Mouse (Mus musculus): ENCODE measurements around the gene Vhl.

The Vhl gene

DNA sequence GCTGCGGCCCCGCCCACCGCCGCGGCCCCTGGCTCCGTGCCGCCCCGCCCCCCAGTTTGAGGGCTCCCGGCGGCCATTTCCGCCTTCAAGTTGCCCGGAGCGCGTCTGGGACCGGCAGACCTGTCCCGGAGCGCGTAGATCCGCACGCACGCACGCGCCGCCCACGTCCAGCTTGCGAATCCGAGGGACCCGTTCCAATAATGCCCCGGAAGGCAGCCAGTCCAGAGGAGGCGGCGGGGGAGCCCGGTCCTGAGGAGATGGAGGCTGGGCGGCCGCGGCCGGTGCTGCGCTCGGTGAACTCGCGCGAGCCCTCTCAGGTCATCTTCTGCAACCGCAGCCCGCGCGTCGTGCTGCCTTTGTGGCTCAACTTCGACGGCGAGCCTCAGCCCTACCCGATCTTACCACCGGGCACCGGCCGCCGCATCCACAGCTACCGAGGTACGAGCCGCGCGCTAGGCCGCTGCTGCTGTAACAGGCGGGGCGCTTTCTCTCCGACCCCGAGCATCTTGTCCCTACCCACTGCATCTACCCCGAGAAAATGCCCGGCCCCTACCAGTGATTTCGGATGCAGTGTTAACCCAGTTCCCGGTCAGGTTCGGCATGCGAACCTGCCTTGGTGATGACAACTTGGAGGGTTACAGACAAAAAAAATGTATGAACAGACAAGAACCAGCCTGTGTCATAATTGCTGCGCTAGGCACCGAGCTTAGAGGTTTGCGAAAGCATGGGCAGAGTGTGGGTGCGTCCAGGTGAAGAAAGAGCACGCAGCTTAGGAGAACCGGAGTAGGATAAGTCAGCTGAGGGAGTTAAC, at the start of gene Vhl:
Vhl (plus strand) TSS at position 19 of the 811 bp plus-strand sequence.
- TF ChIP-seq NANOG (IDR thresholded peaks at IDR 0.05; ENCODE audit: borderline replicate concordance, low read length) (no peak), POU5F1 (IDR thresholded peaks at IDR 0.05; ENCODE audit: borderline replicate concordance, low read length) (no peak), CTCF (conservative IDR thresholded peaks at IDR 0.05; ENCODE audit: low read length) (no peak)

DNA sequence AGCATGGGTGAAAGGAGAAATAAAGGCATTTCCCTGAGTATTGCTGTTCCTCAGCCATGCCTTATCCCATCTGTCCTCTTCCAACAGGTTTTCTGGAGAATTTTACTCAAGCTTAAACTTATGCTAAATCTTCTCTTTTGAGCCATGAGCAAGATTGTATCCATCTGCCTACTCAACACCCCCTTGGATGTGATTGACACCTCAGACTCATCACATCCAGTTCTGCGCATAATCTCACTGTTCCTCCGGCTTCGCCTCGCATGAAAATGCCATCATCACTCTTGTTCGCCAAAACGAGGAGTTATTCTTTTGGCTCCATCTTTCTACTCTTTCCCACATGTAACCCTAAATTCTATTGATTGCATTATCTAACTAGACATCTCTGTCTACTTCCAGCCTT, 47.7 kb upstream of the Vhl start:
- TF ChIP-seq CTCF (conservative IDR thresholded peaks at IDR 0.05; ENCODE audit: low read length) (no peak), NANOG (IDR thresholded peaks at IDR 0.05; ENCODE audit: borderline replicate concordance, low read length) (no peak), POU5F1 (IDR thresholded peaks at IDR 0.05; ENCODE audit: borderline replicate concordance, low read length) (no peak)
- no peaks in the 10 kb centered on the region for H3K9me3 ChIP-seq (ENCODE audit: low read length)
- no peak overlapping the region for H3K4me3 ChIP-seq (replicated peaks; ENCODE audit: low read length)
- H3K4me1 ChIP-seq (replicated peaks; ENCODE audit: low read depth, low read length) = no peaks in the 10 kb centered on the region
- H3K27me3 ChIP-seq (ENCODE audit: insufficient read depth, low read length) = no peaks in the 10 kb centered on the region
- H3K36me3 ChIP-seq (ENCODE audit: insufficient read depth, low read length) = peaks cover 84% of the 10 kb centered on the region

More for the DNA sequence above, at the start of gene Vhl:
- Histone ChIP-seq H3K27me3 (ENCODE audit: insufficient read depth, low read length) (peaks cover 6% of the 10 kb centered on the region), H3K4me1 (replicated peaks; ENCODE audit: low read depth, low read length) (peaks cover 27% of the 10 kb centered on the region), H3K4me3 (replicated peaks; ENCODE audit: low read length) (peak within 1 kb of the TSS; percentile 86), H3K9me3 (ENCODE audit: low read length) (no peaks in the 10 kb centered on the region), H3K36me3 (ENCODE audit: insufficient read depth, low read length) (peaks cover 32% of the 10 kb centered on the region)

DNA sequence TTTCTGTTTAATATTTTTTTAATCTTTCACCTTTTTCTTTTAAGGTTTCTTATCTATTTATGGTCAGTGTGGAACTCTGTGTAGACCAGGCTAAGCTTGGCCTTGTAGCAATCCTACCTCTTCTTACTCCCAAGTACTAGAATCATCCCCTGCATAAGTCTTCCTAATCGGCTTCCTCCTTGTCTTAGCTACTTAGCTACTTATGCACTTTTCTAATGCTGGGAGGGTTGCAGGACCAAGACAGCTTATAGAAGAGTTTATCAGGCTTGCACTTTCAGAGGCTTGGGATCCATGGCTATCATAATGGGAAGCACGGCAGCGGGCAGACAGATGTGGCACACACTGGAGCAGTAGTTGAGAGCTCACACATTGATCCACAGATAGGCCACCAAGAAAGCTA, 44.5 kb upstream of the Vhl start:
- Histone ChIP-seq H3K4me3 (replicated peaks; ENCODE audit: low read length) (no peak overlapping the region), H3K27me3 (ENCODE audit: insufficient read depth, low read length) (no peaks in the 10 kb centered on the region), H3K4me1 (replicated peaks; ENCODE audit: low read depth, low read length) (no peaks in the 10 kb centered on the region), H3K9me3 (ENCODE audit: low read length) (no peaks in the 10 kb centered on the region), H3K36me3 (ENCODE audit: insufficient read depth, low read length) (peaks cover 86% of the 10 kb centered on the region)
- TF ChIP-seq CTCF (conservative IDR thresholded peaks at IDR 0.05; ENCODE audit: low read length) = no peak
- no peak for TF ChIP-seq POU5F1 (IDR thresholded peaks at IDR 0.05; ENCODE audit: borderline replicate concordance, low read length)
- TF ChIP-seq NANOG (IDR thresholded peaks at IDR 0.05; ENCODE audit: borderline replicate concordance, low read length) = no peak

DNA sequence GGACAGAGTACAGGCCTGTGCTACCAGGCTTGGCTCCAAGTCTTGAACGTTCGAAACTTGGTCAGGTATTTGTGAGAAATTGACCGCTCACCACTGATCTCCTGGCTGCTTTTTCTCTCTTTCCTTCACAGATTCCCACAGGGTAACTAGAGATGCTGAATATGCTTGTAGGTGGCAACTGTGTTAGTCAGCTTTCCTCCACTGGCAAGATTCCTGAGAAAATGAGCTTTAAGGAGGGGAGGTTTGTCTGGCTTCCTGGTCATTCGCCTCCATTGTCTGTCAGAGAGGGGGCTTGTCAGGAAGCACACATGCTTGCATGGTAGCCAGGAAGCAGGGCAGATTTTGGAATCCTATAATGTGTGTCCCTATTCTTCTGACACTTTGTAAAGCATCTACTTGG, 40.7 kb upstream of the Vhl start:
- TF ChIP-seq POU5F1 (IDR thresholded peaks at IDR 0.05; ENCODE audit: borderline replicate concordance, low read length) (no peak), NANOG (IDR thresholded peaks at IDR 0.05; ENCODE audit: borderline replicate concordance, low read length) (no peak), CTCF (conservative IDR thresholded peaks at IDR 0.05; ENCODE audit: low read length) (no peak)
- peaks cover 90% of the 10 kb centered on the region for H3K36me3 ChIP-seq (ENCODE audit: insufficient read depth, low read length)
- H3K4me1 ChIP-seq (replicated peaks; ENCODE audit: low read depth, low read length) = no peaks in the 10 kb centered on the region
- H3K27me3 ChIP-seq (ENCODE audit: insufficient read depth, low read length) = no peaks in the 10 kb centered on the region
- H3K9me3 ChIP-seq (ENCODE audit: low read length) = no peaks in the 10 kb centered on the region
- H3K4me3 ChIP-seq (replicated peaks; ENCODE audit: low read length) = no peak overlapping the region

DNA sequence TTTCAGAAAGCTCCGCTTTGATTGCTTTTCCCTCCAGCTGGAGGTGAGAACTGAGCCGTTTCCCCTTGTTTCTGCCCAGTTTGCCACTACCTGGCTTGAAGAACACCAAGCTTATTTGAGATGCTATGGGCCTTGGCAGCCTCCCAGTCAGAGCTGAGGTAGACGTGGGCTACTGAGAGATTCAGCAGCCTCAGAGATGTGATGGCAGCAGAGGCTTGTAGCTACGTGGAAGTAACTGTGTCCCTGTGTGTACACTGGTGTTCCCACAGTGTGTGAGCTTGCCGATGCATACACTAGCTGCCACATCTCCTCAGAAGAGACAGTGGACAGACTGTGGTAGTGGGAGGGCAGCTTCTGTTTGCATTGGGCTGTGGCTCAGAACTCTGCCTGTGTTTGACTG, 38.7 kb upstream of the Vhl start:
- TF ChIP-seq POU5F1 (IDR thresholded peaks at IDR 0.05; ENCODE audit: borderline replicate concordance, low read length) (no peak), NANOG (IDR thresholded peaks at IDR 0.05; ENCODE audit: borderline replicate concordance, low read length) (no peak), CTCF (conservative IDR thresholded peaks at IDR 0.05; ENCODE audit: low read length) (no peak)
- H3K27me3 ChIP-seq (ENCODE audit: insufficient read depth, low read length) = no peaks in the 10 kb centered on the region
- H3K36me3 ChIP-seq (ENCODE audit: insufficient read depth, low read length) = peaks cover 96% of the 10 kb centered on the region
- H3K9me3 ChIP-seq (ENCODE audit: low read length) = no peaks in the 10 kb centered on the region
- no peak overlapping the region for H3K4me3 ChIP-seq (replicated peaks; ENCODE audit: low read length)
- no peaks in the 10 kb centered on the region for H3K4me1 ChIP-seq (replicated peaks; ENCODE audit: low read depth, low read length)

DNA sequence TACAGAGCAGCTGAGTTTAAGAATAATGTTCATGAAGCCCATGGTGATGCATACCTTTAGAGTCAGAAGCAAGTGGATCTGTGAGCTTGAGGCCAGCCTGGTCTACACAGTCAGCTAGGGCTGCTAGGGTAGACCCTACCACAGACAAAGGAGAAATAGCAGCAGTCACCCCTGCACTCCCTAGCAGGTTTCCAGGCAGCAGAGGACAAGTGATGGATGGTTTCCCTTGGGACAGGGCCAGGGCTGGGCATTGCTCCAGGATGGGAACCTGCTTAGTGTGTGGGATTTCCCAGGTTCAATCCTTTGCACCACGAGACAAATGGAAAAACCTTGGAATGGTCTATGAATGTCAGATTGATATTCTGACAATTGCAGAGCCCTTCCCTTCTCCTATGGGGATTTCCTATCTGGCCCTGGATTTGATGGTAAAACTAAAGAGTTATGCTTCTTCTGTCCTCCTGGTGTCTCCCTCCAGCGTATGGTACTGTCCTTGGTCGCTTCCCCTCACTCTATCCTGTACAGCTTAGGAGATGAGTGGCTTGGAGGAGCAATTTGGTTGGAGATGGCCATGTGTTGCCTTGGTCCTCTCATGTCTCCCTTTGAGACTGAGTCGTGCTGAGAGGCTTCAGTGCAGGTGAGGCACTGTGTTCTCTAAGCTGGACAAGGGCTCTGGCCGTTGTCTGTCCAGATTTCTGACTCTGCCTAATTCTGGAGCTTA, 37.1 kb upstream of the Vhl start:
- Histone ChIP-seq H3K36me3 (ENCODE audit: insufficient read depth, low read length) (peaks cover 93% of the 10 kb centered on the region), H3K9me3 (ENCODE audit: low read length) (no peaks in the 10 kb centered on the region), H3K27me3 (ENCODE audit: insufficient read depth, low read length) (no peaks in the 10 kb centered on the region), H3K4me1 (replicated peaks; ENCODE audit: low read depth, low read length) (no peaks in the 10 kb centered on the region), H3K4me3 (replicated peaks; ENCODE audit: low read length) (no peak overlapping the region)
- TF ChIP-seq CTCF (conservative IDR thresholded peaks at IDR 0.05; ENCODE audit: low read length) (no peak), POU5F1 (IDR thresholded peaks at IDR 0.05; ENCODE audit: borderline replicate concordance, low read length) (no peak), NANOG (IDR thresholded peaks at IDR 0.05; ENCODE audit: borderline replicate concordance, low read length) (no peak)

DNA sequence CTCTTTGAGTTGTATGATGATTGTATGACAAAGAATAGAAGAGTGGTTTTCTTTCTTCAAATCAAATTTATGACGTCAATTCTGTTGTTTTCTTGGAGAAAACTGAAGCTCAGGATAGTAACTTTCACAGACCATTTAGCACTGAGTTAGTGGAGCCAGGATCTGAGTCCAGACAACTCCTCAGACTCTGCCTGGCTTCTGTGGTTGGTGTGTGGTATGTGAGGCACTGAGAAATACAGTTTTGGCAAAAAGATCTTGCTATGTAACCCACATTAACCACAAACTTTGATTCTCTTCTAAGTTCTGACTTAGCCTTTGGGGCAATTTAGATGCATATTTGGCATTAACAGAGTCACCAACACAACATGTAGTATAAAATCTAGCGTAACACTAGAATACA, 31.1 kb upstream of the Vhl start:
- H3K4me3 ChIP-seq (replicated peaks; ENCODE audit: low read length) = no peak overlapping the region
- H3K27me3 ChIP-seq (ENCODE audit: insufficient read depth, low read length) = no peaks in the 10 kb centered on the region
- H3K4me1 ChIP-seq (replicated peaks; ENCODE audit: low read depth, low read length) = peaks cover 6% of the 10 kb centered on the region
- no peaks in the 10 kb centered on the region for H3K9me3 ChIP-seq (ENCODE audit: low read length)
- peaks cover 92% of the 10 kb centered on the region for H3K36me3 ChIP-seq (ENCODE audit: insufficient read depth, low read length)
- TF ChIP-seq POU5F1 (IDR thresholded peaks at IDR 0.05; ENCODE audit: borderline replicate concordance, low read length) (no peak), NANOG (IDR thresholded peaks at IDR 0.05; ENCODE audit: borderline replicate concordance, low read length) (no peak), CTCF (conservative IDR thresholded peaks at IDR 0.05; ENCODE audit: low read length) (no peak)

DNA sequence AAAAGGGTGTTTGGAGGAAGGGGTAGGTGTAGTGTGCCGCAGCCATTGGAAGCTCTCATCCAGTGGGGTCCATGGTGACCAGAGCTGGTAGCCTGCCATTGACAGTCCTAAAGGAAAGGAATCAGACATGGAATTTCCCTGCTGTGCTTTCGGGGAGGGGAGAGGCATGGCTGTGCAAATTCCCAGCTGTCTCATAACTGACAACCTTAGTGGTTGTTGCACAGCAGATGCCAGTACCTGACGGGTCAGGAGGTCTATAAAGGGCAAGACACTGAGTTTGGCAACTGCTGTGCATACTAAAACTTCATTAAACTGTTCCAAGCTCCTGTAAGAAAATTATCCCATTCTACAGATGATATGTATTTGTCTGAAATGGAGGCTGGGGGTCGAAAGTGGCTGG, 25.8 kb upstream of the Vhl start:
- Histone ChIP-seq H3K27me3 (ENCODE audit: insufficient read depth, low read length) (no peaks in the 10 kb centered on the region), H3K9me3 (ENCODE audit: low read length) (no peaks in the 10 kb centered on the region), H3K4me1 (replicated peaks; ENCODE audit: low read depth, low read length) (peaks cover 47% of the 10 kb centered on the region), H3K4me3 (replicated peaks; ENCODE audit: low read length) (no peak overlapping the region), H3K36me3 (ENCODE audit: insufficient read depth, low read length) (peaks cover 57% of the 10 kb centered on the region)
- TF ChIP-seq CTCF (conservative IDR thresholded peaks at IDR 0.05; ENCODE audit: low read length) (no peak), NANOG (IDR thresholded peaks at IDR 0.05; ENCODE audit: borderline replicate concordance, low read length) (no peak), POU5F1 (IDR thresholded peaks at IDR 0.05; ENCODE audit: borderline replicate concordance, low read length) (no peak)
